Mouse (Mus musculus) left cerebral cortex, postnatal 14 days (tissue): ENCODE measurements around the gene Prss33. TPM values are rescaled to one million over a fixed set of nuclear protein-coding genes. Genes with fewer than 3 reads are reported as not detected.
A peak's percentile ranks its signal among the peaks of the same experiment; 100 is the strongest.

Experiments
- DNase-seq, 2 experiments: peaks; one replicate each; pipeline ENCODE4 v3.0.0; 2021 to 2022; ENCODE audit warnings: low spot score in 2 of 2, mixed read lengths in 1 of 2
- intact Hi-C: fragments of 180-260 bp; cut with DNase I; formaldehyde crosslinking; loops from one replicate; pipeline ENCODE4 v1.15.1; 2025
- microRNA-seq, 2 experiments: library from miRNA; unstranded; fragments of <30 nt; microRNA quantifications; one replicate each; pipeline ENCODE4 v1.2.0; 2022
- total RNA-seq, 2 experiments: library from RNA; stranded (reverse); gene quantifications; 2 replicates each; pipeline ENCODE4 v1.2.3; 2021

The Prss33 gene
- total RNA-seq, 2 experiments from 2014 or later, result not detected

GRCm38 (mm10) chr17:23790269-23791078 is 45.4 kb downstream of the Prss33 start, which contains the start of gene Srrm2:
TSS of gene Srrm2 (plus strand) at chr17:23790532.
- intact Hi-C loops, result no loop called here
- DNase-seq, result peak; percentile 43 to 50

GRCm38 (mm10) chr17:23789749-23790268 is 46.0 kb downstream of the Prss33 start:
- intact Hi-C loops, result no loop called here
- DNase-seq, result no peak

GRCm38 (mm10) chr17:23788973-23789372 is 46.9 kb downstream of the Prss33 start:
- DNase-seq, result no peak
- intact Hi-C loops, result no loop called here

- intact Hi-C loops, result no loop called here
- DNase-seq, result peak in 1 of 2 experiments; percentile 44
Measured at GRCm38 (mm10) chr17:23786510-23786931, 49.3 kb downstream of the Prss33 start.

- intact Hi-C loops, result no loop called here
Measured at GRCm38 (mm10) chr17:23785561-23786471, 50.0 kb downstream of the Prss33 start, which contains the start of gene Flywch2. TSS of gene Flywch2 (minus strand) at chr17:23786081.

GRCm38 (mm10) chr17:23783352-23783751 is 52.5 kb downstream of the Prss33 start:
- DNase-seq, result no peak
- intact Hi-C loops, result no loop called here

More at GRCm38 (mm10) chr17:23785561-23786471, 50.0 kb downstream of the Prss33 start, which contains the start of gene Flywch2:
- DNase-seq, result peak; percentile 90 to 94

Small RNA genes lying within 50 kb of the gene (microRNA-seq; reads per million reads assigned to microRNA genes)
- gene Mir5125, result 2.4 to 2.7 reads per million in 2 experiments

Other genes with a start within 250 kb of the Prss33 start
- gene Zfp13, start 236.6 kb downstream of the Prss33 start, total RNA-seq, result 10 to 100 TPM; 28.3 to 29.0 TPM
- not detected for gene Zscan10, start 235.2 kb downstream of the Prss33 start, total RNA-seq
- 1 to 10 TPM; 1.1 to 1.2 TPM for gene Mmp25, start 190.8 kb downstream of the Prss33 start, total RNA-seq
- not detected for gene Bicdl2, start 175.6 kb downstream of the Prss33 start, total RNA-seq
- gene Hcfc1r1, start 162.5 kb downstream of the Prss33 start, total RNA-seq, result 100 to 1,000 TPM; 137 to 143 TPM
- gene Thoc6, start 162.2 kb downstream of the Prss33 start, total RNA-seq, result 1 to 10 TPM; 8.2 to 8.9 TPM
- gene Tnfrsf12a, start 158.6 kb downstream of the Prss33 start, total RNA-seq, result 1 to 10 TPM; 6.3 to 9.6 TPM
- gene Cldn6, start 156.8 kb downstream of the Prss33 start, total RNA-seq, result not detected
- under 1 TPM in 1 of 2 experiments, not detected in 1; 0.23 TPM for gene Cldn9, start 152.0 kb downstream of the Prss33 start, total RNA-seq
- gene 1520401A03Rik, start 113.3 kb downstream of the Prss33 start, total RNA-seq, result under 1 TPM in 1 of 2 experiments, not detected in 1; 0.37 TPM
- gene Pkmyt1, start 109.7 kb downstream of the Prss33 start, total RNA-seq, result 1 to 10 TPM; 3.3 to 5.7 TPM
- gene Paqr4, start 95.2 kb downstream of the Prss33 start, total RNA-seq, result 10 to 100 TPM; 54.2 to 56.8 TPM
- under 1 TPM; 0.40 to 0.48 TPM for gene Kremen2, start 90.2 kb downstream of the Prss33 start, total RNA-seq
- gene Flywch1, start 64.5 kb downstream of the Prss33 start, total RNA-seq, result 100 to 1,000 TPM; 173 to 185 TPM
- 10 to 100 TPM; 25.7 to 30.1 TPM for gene Flywch2, start 50.0 kb downstream of the Prss33 start, total RNA-seq
- gene Srrm2, start 45.5 kb downstream of the Prss33 start, total RNA-seq, result 100 to 1,000 TPM; 573 to 599 TPM
- 100 to 1,000 TPM; 334 to 397 TPM for gene Elob, start 6.9 kb downstream of the Prss33 start, total RNA-seq
- gene Prss32, start 7.8 kb upstream of the Prss33 start, total RNA-seq, result 1 to 10 TPM in 1 of 2 experiments, not detected in 1; 1.1 TPM
- gene Prss41, start 8.1 kb upstream of the Prss33 start, total RNA-seq, result 1 to 10 TPM; 1.9 to 2.2 TPM
- gene Prss21, start 32.0 kb upstream of the Prss33 start, total RNA-seq, result not detected
- not detected for gene Dcpp1, start 44.8 kb upstream of the Prss33 start, total RNA-seq
- not detected for gene Dcpp2, start 44.8 kb upstream of the Prss33 start, total RNA-seq
- not detected for gene Dcpp3, start 81.4 kb upstream of the Prss33 start, total RNA-seq
- gene Sbp, start 105.6 kb upstream of the Prss33 start, total RNA-seq, result not detected
- not detected for gene Sbpl, start 119.2 kb upstream of the Prss33 start, total RNA-seq
- gene Prss30, start 144.5 kb upstream of the Prss33 start, total RNA-seq, result under 1 TPM; 0.48 to 0.93 TPM
- 1 to 10 TPM; 1.8 to 2.2 TPM for gene Prss22, start 162.0 kb upstream of the Prss33 start, total RNA-seq
- not detected for gene Prss27, start 202.1 kb upstream of the Prss33 start, total RNA-seq
- 10 to 100 TPM; 37.6 to 48.3 TPM for gene Kctd5, start 237.4 kb upstream of the Prss33 start, total RNA-seq